Mouse (Mus musculus) MEL (cell line): ENCODE data around the gene Cfap77.

ENCODE experiments used
- BHLHE40 ChIP-seq: IDR thresholded peaks from 2 replicates; pipeline ENCODE4 v1.6.1; 2012; ENCODE audit warnings: low read depth, mild to moderate bottlenecking, inconsistent platforms, low read length, improper control_type of control experiment, borderline replicate concordance
- CTCF ChIP-seq, 3 experiments: IDR thresholded peaks in 2 of 3; conservative IDR thresholded peaks in 1 of 3; 2 replicates each; pipeline ENCODE4 v1.5.1; 2011 to 2012; ENCODE audit warnings: low read length in 3 of 3, low read depth in 2 of 3, mild to moderate bottlenecking in 2 of 3, improper control_type of control experiment in 1 of 3, inconsistent platforms in 1 of 3, mixed read lengths in 1 of 3, moderate library complexity in 1 of 3; ENCODE audit not compliant: control insufficient read depth in 1 of 3, insufficient read depth in 1 of 3, poor library complexity in 1 of 3, severe bottlenecking in 1 of 3
- GATA1 ChIP-seq: IDR thresholded peaks from 2 replicates; pipeline ENCODE4 v1.6.1; 2011; ENCODE audit warnings: low read depth, low read length, improper control_type of control experiment
- POLR2A ChIP-seq, 2 experiments: IDR thresholded peaks; 2 replicates each; pipeline ENCODE4 v1.6.1; 2011 to 2012; ENCODE audit warnings: low read length in 2 of 2, mild to moderate bottlenecking in 2 of 2, control low read depth in 1 of 2, improper control_type of control experiment in 1 of 2, low read depth in 1 of 2, moderate library complexity in 1 of 2; ENCODE audit not compliant: control insufficient read depth in 1 of 2, insufficient read depth in 1 of 2, poor library complexity in 1 of 2
- TAL1 ChIP-seq: IDR thresholded peaks from 2 replicates; pipeline ENCODE4 v1.6.1; 2012; ENCODE audit warnings: mild to moderate bottlenecking, inconsistent platforms, low read length, moderate library complexity, mixed read lengths
- USF1 ChIP-seq: IDR thresholded peaks from 2 replicates; pipeline ENCODE4 v1.6.1; 2014; ENCODE audit warnings: low read depth, mild to moderate bottlenecking, inconsistent platforms, low read length, improper control_type of control experiment, moderate library complexity
- ZNF384 ChIP-seq: IDR thresholded peaks from 2 replicates; pipeline ENCODE4 v1.6.1; 2012; ENCODE audit warnings: low read depth, mild to moderate bottlenecking, inconsistent platforms, low read length, improper control_type of control experiment

- TF ChIP-seq CTCF (IDR thresholded peaks at IDR 0.05 in 2 of 3, conservative IDR thresholded peaks at IDR 0.05 in 1 of 3; ENCODE audit: control insufficient read depth in 1 of 3, insufficient read depth in 1 of 3, low read depth in 2 of 3, low read length in 3 of 3, poor library complexity in 1 of 3, severe bottlenecking in 1 of 3) (no peak), BHLHE40 (no peak), GATA1 (no peak), ZNF384 (peak; percentile 74), TAL1 (no peak), POLR2A (IDR thresholded peaks at IDR 0.05; ENCODE audit: control insufficient read depth in 1 of 2, insufficient read depth in 1 of 2, low read depth in 1 of 2, low read length in 2 of 2, poor library complexity in 1 of 2) (no peak), USF1 (no peak)
Measured at GRCm38 (mm10) chr2:29100822-29101534, 46.1 kb upstream of the Cfap77 start.
